Mouse (Mus musculus): ENCODE measurements around the gene Ctxn1. TPM values are rescaled to one million over a fixed set of nuclear protein-coding genes. Genes with fewer than 3 reads are reported as not detected.
"Not testable (repeated sequence)": the region's sequence is repeated elsewhere in the genome, so short reads cannot be mapped to it uniquely, and the experiment has no call there.

Gene Ctxn1
- total RNA-seq (2014; fragmentation: Nextera tagmentation) = 3.8 and 3.9 TPM in 2 replicates
- total RNA-seq (2017) = 0.60 TPM in 1 of 2 replicates, not detected in the other

GRCm38 (mm10) chr8:4259125-4259804, at the start of gene Ctxn1:
TSS of gene Ctxn1 (minus strand) at chr8:4259274.
- peak; percentile 88 for ATAC-seq (replicated peaks; ENCODE audit: poor library complexity, severe bottlenecking)

DNA sequence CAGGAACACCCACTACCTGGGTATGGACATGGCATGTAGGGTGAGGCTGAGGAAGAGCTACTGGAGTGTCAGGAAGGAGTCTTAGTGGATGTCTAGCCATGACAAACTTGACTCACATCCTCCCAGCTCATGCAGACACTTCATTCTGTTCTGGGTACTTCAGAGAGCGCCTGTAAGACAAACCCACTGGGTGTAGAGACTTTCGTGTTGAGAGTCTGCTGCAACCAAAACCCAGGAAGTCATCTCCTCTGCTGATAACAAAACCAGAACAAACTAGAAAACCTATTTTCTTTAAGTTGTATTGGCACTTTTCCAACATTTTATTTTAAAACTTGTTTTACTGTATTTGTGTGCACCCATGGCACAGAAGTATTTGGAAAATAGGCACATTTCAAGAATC, 46.8 kb upstream of the Ctxn1 start:
- no peak for ATAC-seq (replicated peaks; ENCODE audit: poor library complexity, severe bottlenecking)

DNA sequence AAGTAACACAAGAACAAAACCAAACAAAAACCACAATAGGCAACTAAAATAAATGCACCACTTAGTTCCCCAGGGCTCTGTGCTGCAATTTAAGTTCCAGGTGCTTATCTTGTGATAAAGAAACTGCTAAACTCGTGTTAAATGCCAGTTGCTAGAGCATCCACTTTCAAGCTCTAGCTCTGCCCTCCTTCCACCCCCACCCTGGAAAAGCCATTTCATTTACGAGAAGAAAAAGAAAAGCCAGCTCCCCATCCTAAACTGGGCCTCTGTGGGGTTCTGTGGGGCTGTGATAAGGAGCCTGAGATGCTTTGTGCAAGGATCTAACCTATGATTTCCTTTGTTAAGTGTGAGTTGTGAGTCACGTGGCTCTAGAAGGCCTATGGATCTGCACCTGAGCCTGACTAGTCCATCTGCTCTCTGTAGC, 45.1 kb upstream of the Ctxn1 start:
- no peak for ATAC-seq (replicated peaks; ENCODE audit: poor library complexity, severe bottlenecking)

DNA sequence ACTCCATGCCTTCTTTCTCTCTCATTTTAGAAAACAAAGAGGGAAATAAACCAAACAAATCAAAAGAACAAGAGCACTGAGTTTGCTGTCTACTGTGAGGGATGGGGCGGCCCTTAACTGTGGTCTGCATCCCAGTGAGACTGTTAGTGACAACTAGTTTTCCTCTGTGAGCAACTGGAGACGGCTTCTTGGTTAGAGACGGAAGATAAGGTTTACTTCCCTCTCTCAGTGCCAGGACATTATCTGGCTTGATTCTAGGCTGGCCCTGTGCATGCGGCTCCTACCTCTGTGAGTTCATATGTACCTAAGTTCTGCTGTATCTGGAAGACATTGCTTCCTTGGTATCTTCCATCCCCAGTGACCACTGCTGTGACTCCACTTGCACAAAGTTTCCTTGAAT, 38.7 kb upstream of the Ctxn1 start:
- ATAC-seq (replicated peaks; ENCODE audit: poor library complexity, severe bottlenecking) = no peak

- ATAC-seq (replicated peaks; ENCODE audit: poor library complexity, severe bottlenecking) = no peak
These were observed 33.7 kb upstream of the Ctxn1 start for GRCm38 (mm10) chr8:4292738-4293137.

DNA sequence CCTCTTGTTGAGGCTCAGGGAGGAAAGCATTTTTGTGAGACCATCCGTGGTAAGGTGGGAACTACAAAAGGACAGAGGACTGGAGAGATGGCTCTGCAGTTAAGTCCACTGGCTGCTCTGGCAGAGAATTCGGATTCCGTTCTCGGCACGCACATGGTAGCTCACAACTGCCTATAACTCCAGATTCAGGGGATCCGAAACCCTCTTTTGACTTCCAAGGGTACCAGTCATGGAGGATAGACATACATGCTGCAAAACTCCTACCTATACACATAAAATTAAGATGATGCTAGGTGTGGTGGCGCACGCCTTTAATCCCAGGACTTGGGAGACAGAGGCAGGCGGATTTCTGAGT, 17.0 kb upstream of the Ctxn1 start:
- peak; percentile 31; the same call in 1 of the 2 replicates for ATAC-seq (replicated peaks; ENCODE audit: poor library complexity, severe bottlenecking)

DNA sequence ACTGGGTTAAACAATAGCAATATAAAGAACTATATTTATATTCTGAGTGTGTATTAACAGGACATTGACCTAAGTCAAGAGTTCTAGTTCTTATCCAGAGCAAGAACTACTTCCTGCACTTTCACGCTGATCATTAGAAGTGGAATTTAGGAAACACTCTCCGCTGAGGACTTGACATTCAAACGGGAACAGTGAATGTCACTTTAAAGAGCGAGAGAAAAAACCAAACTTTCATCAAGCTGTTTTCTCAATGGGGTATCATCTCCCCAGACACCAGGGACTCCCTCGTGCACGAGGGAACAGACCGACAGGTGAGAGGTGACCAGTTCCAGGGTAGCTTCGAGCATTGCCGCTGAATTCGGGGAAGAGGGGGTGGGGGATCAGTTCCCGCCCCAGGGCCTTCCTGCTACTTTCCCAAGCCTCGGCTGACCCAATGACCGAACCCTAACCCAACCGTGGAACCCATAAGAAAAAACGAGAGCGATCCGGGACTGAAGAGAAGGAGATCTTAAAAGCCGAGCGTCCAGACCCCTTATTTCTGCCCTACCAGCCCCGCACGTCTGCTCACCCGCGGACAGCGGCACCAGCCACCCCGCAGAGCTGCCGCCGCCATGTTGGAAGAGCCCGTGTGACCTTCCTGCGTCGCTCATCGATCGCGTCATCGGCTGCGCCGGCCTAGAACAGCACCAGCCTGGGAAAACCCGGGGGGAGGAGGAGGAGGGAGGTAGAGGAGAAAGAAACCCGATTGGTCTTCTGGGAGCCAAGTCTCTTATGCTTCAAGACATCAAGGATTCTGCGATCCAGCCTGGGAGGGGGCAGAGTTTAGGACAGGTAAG, 16.4 kb upstream of the Ctxn1 start, which contains the start of gene Timm44:
Timm44 (minus strand) TSS at position 639 of the 836 bp plus-strand sequence.
- ATAC-seq (replicated peaks; ENCODE audit: poor library complexity, severe bottlenecking) = peak; percentile 99

GRCm38 (mm10) chr8:4269609-4270008, 10.5 kb upstream of the Ctxn1 start:
- ATAC-seq (replicated peaks; ENCODE audit: poor library complexity, severe bottlenecking) = no peak

- peak; percentile 90 for ATAC-seq (replicated peaks; ENCODE audit: poor library complexity, severe bottlenecking)
These were observed 8.6 kb upstream of the Ctxn1 start for GRCm38 (mm10) chr8:4267627-4268026.

DNA sequence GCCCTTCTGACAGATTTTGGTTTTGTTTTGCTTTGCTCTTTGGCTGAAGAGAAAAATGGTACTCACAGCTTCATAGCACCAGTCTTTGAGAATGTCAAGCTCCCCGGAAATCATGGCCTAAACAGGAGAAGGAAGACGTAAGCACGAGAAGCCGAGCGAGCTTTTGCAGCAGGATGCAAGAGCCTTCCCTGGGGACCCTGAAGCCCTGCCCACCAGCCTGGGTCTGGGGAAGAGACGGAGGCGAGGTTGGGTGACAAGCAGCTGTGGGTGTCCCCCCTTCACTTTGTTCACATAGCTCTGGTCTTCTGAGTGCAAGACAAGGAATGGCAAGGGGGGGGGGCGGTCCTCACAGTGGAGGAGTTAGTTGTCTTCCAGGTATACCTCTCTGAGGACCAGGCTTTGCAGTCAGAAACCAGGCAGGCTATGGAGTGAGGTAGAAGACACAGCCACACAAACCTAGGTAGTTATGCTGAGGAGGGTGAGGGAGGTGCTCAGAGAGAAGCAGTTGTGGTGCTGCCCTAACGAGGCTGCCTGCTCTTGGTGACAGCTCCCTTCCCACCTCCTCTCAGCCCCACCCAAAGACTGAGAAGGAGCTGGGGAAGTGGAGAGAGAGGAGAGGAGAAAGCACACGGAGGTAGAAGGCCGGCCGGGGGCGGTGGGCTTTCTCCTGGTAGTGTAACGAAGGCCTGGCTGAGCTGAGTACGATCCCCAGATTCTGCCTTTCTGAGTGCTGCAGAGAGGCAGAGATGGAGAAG, 6.3 kb upstream of the Ctxn1 start:
- no peak for ATAC-seq (replicated peaks; ENCODE audit: poor library complexity, severe bottlenecking)

DNA sequence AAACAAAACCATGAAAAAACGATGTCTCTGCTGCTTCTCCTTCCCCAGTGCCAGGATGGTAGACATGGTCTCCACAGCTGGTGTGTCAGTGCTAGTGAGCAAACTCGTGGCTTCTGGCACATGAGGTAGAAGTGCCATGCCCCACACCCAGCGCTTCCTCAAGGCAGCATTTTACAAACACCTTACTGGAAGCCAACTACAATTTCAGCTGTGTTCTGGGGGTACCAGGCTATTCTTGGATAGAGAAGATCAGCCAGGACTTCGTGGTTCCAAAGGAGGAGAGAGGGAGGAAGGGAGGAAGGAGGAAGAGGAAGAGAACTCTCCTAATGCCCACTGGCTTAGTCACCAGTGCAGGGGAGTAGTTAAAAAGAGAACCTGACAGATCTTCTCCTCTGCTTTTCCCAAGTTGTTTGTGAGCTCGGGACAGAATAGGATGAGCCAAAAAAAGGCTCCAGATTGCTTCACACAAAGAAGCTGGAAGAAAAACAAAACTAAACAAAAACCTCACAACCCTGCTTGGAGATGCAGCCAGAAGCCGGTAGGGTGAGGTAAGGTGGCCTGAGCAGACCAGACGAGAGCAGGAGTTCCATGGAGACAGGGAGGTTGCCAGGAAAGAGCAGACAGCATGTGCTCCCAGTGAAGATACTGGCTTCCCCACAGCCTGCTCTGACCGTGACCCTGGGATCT, 4.2 kb upstream of the Ctxn1 start:
- no peak for ATAC-seq (replicated peaks; ENCODE audit: poor library complexity, severe bottlenecking)

GRCm38 (mm10) chr8:4259805-4260170, 714 bp upstream of the Ctxn1 start:
- ATAC-seq (replicated peaks; ENCODE audit: poor library complexity, severe bottlenecking) = no peak

GRCm38 (mm10) chr8:4258678-4259077, 396 bp downstream of the Ctxn1 start:
- ATAC-seq (replicated peaks; ENCODE audit: poor library complexity, severe bottlenecking) = peak; percentile 13

DNA sequence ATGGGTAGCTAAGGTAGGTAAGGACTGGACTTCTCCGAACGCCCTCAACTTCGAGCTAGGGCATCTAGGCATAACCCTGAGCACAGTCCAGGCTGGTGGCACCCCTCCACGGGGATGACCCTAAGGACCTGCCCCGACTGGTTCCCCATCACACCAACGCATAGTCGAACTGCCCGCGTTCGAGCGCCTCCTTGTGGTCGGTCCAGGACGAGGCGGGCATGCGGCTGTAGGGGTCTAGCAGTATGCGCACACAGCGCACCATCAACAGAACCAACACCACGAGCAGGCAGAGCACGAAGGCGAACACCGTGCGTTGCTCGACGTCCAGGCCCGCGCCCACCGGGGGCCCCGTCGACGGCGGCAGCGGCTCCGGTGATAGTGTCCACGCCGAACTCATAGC, 841 bp downstream of the Ctxn1 start:
- ATAC-seq (replicated peaks; ENCODE audit: poor library complexity, severe bottlenecking) = peak; percentile 69

DNA sequence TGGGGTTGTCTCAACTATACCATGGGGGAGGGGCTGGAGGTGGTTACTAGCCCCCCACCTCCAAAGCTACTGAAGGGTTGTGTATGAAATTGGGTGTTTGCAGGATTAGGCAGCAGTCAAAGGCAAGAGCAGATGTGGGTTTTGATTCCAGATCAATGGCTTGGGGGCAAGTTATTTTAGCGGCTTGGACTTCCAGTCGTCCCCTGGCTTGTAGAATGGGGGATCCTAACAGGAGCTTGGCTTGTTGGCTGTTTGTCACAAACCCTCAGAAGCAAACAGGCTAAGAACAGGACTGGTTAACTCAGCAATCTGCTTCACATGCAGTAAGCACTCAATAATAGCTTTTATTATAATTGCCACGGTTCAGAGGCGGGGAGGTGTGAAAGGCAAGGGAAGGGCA, 1.7 kb downstream of the Ctxn1 start:
- no peak for ATAC-seq (replicated peaks; ENCODE audit: poor library complexity, severe bottlenecking)

DNA sequence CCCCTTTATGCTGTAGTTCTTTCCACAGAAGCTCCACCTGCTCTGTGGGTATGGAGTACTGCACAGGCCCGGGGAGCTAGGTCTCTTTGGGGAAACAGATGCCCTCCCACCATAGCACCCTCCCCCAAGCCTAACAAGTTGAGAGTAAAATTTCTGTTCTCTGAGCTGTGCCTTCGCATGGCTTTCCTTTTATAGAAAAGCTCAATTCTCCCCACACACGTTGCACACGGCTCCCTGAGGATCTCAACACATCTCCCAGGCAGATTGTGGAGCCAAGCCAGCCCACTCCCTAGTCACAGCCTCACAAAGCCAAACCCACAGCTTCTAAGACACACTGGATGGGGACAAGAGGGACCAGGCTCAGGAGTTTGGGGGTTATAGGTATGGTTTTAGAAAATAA, 2.2 kb downstream of the Ctxn1 start:
- no peak for ATAC-seq (replicated peaks; ENCODE audit: poor library complexity, severe bottlenecking)

DNA sequence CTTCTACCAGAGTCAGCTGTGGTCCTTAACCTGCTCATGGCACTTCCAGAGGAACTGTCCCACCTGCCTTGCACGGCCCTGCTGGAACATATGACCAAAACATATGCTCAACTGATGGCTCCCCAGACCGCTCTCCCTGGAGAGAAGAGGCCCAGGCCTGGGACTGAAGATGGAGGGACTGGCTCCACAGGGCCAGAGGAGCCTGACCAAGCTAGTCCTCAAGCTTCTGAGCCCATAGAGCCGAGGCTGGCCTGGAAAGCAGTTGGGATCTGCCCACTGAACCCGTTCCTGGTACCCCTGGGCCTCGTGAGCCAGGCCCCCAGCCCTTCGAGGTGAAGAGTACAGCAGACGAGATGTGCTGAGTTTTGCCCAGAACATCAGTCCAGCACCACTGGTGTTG, 3.6 kb downstream of the Ctxn1 start:
- ATAC-seq (replicated peaks; ENCODE audit: poor library complexity, severe bottlenecking) = not testable (repeated sequence)

- no peak for ATAC-seq (replicated peaks; ENCODE audit: poor library complexity, severe bottlenecking)
These were observed 5.1 kb downstream of the Ctxn1 start for GRCm38 (mm10) chr8:4254001-4254400.

- peak; percentile 81 for ATAC-seq (replicated peaks; ENCODE audit: poor library complexity, severe bottlenecking)
These were observed 5.9 kb downstream of the Ctxn1 start, which contains the start of gene Snapc2 for GRCm38 (mm10) chr8:4252934-4253841. TSS of gene Snapc2 (plus strand) at chr8:4253080.
